Mouse (Mus musculus) MEL (cell line): ENCODE measurements at regions not wholly inside any gene's neighbourhood (a gene's known extent, or its start where the extent isn't known, plus 50 kb on each side); places are given as distances from the start of the nearest gene placed in this dataset.
A peak's percentile ranks its signal among the peaks of the same experiment; 100 is the strongest.

ENCODE experiments used
- DNase-seq: peaks from one replicate; pipeline ENCODE4 v3.0.0; 2011; ENCODE audit warnings: low read depth, low spot score
- H3K27ac ChIP-seq: 2 replicates; pipeline ENCODE4 v1.5.1; 2012; ENCODE audit warnings: low read depth, mild to moderate bottlenecking, control low read depth, low read length, moderate library complexity; ENCODE audit not compliant: control insufficient read depth
- H3K27me3 ChIP-seq, 2 experiments: fragments of 150-350 bp in 1 of 2; sonication (generic) in 1 of 2; 2 replicates each; pipeline ENCODE4 v1.6.1; 2012; ENCODE audit warnings: low read length in 2 of 2, mild to moderate bottlenecking in 2 of 2, improper control_type of control experiment in 1 of 2, moderate library complexity in 1 of 2; ENCODE audit not compliant: insufficient read depth in 2 of 2, control insufficient read depth in 1 of 2
- H3K36me3 ChIP-seq, 2 experiments: 2 replicates each; pipeline ENCODE4 v1.6.1; 2012 to 2014; ENCODE audit warnings: low read length in 2 of 2, improper control_type of control experiment in 1 of 2, inconsistent platforms in 1 of 2, mild to moderate bottlenecking in 1 of 2; ENCODE audit not compliant: insufficient read depth in 2 of 2, control insufficient read depth in 1 of 2
- H3K4me1 ChIP-seq, 2 experiments: fragments of 150-350 bp in 1 of 2; sonication (generic) in 1 of 2; 2 replicates each; pipeline ENCODE4 v1.6.1; 2012; ENCODE audit warnings: low read length in 2 of 2, improper control_type of control experiment in 1 of 2, mild to moderate bottlenecking in 1 of 2; ENCODE audit not compliant: insufficient read depth in 2 of 2, control insufficient read depth in 1 of 2
- H3K4me3 ChIP-seq, 2 experiments: fragments of 150-350 bp in 1 of 2; sonication (generic) in 1 of 2; 2 replicates each; pipeline ENCODE4 v1.5.1; 2012; ENCODE audit warnings: low read depth in 2 of 2, low read length in 2 of 2, mild to moderate bottlenecking in 2 of 2, moderate library complexity in 2 of 2, control low read depth in 1 of 2, improper control_type of control experiment in 1 of 2; ENCODE audit not compliant: control insufficient read depth in 1 of 2, insufficient read depth in 1 of 2
- H3K79me2 ChIP-seq: 2 replicates; pipeline ENCODE4 v1.6.1; 2012; ENCODE audit warnings: mild to moderate bottlenecking, low read length, moderate library complexity; ENCODE audit not compliant: control insufficient read depth, poor library complexity, insufficient read depth
- H3K9ac ChIP-seq: 2 replicates; pipeline ENCODE4 v1.6.1; 2012; ENCODE audit warnings: low read depth, mild to moderate bottlenecking, control low read depth, low read length, moderate library complexity; ENCODE audit not compliant: control insufficient read depth, poor library complexity, severe bottlenecking
- H3K9me3 ChIP-seq: fragments of 150-350 bp; sonication (generic); replicated peaks from 2 replicates; pipeline ENCODE4 v1.6.1; 2012; ENCODE audit warnings: mild to moderate bottlenecking, low read length, improper control_type of control experiment, moderate library complexity; ENCODE audit not compliant: insufficient read depth
- CTCF ChIP-seq, 3 experiments: IDR thresholded peaks in 2 of 3; conservative IDR thresholded peaks in 1 of 3; 2 replicates each; pipeline ENCODE4 v1.5.1; 2011 to 2012; ENCODE audit warnings: low read length in 3 of 3, low read depth in 2 of 3, mild to moderate bottlenecking in 2 of 3, improper control_type of control experiment in 1 of 3, inconsistent platforms in 1 of 3, mixed read lengths in 1 of 3, moderate library complexity in 1 of 3; ENCODE audit not compliant: control insufficient read depth in 1 of 3, insufficient read depth in 1 of 3, poor library complexity in 1 of 3, severe bottlenecking in 1 of 3
- ETS1 ChIP-seq: IDR thresholded peaks from 2 replicates; pipeline ENCODE4 v1.6.1; 2012; ENCODE audit warnings: low read depth, mild to moderate bottlenecking, inconsistent platforms, low read length, improper control_type of control experiment, moderate library complexity
- GABPA ChIP-seq: IDR thresholded peaks from 2 replicates; pipeline ENCODE4 v1.6.1; 2012; ENCODE audit warnings: low read depth, mild to moderate bottlenecking, inconsistent platforms, low read length, improper control_type of control experiment, moderate library complexity
- JUND ChIP-seq: IDR thresholded peaks from 2 replicates; pipeline ENCODE4 v1.6.1; 2011; ENCODE audit warnings: low read depth, mild to moderate bottlenecking, improper control_type of control experiment, low read length
- MAFK ChIP-seq: IDR thresholded peaks from 2 replicates; pipeline ENCODE4 v1.6.1; 2011; ENCODE audit warnings: low read depth, mild to moderate bottlenecking, low read length, improper control_type of control experiment, borderline replicate concordance
- MAZ ChIP-seq: IDR thresholded peaks from 2 replicates; pipeline ENCODE4 v1.6.1; 2012; ENCODE audit warnings: low read depth, mild to moderate bottlenecking, inconsistent platforms, low read length, improper control_type of control experiment
- MEF2A ChIP-seq: IDR thresholded peaks from 2 replicates; pipeline ENCODE4 v1.6.1; 2014; ENCODE audit warnings: low read depth, mild to moderate bottlenecking, inconsistent platforms, low read length, improper control_type of control experiment; ENCODE audit not compliant: poor library complexity, insufficient replicate concordance, severe bottlenecking; ENCODE audit errors: extremely low read depth
- NELFE ChIP-seq: IDR thresholded peaks from 2 replicates; pipeline ENCODE4 v1.6.1; 2011; ENCODE audit warnings: low read depth, low read length, improper control_type of control experiment
- NRF1 ChIP-seq: IDR thresholded peaks from 2 replicates; pipeline ENCODE4 v1.6.1; 2014; ENCODE audit warnings: low read depth, mild to moderate bottlenecking, inconsistent platforms, low read length, improper control_type of control experiment, moderate library complexity; ENCODE audit not compliant: poor library complexity, insufficient read depth, severe bottlenecking
- POLR2AphosphoS2 ChIP-seq: IDR thresholded peaks from 2 replicates; pipeline ENCODE4 v1.6.1; 2011; ENCODE audit warnings: low read length, improper control_type of control experiment
- POLR2AphosphoS5 ChIP-seq: IDR thresholded peaks from 2 replicates; pipeline ENCODE4 v1.6.1; 2012; ENCODE audit warnings: low read depth, borderline replicate concordance, mild to moderate bottlenecking, inconsistent platforms, low read length, moderate library complexity, mixed read lengths
- RCOR1 ChIP-seq: IDR thresholded peaks from 2 replicates; pipeline ENCODE4 v1.6.1; 2012; ENCODE audit warnings: low read depth, mild to moderate bottlenecking, inconsistent platforms, low read length, improper control_type of control experiment
- TAL1 ChIP-seq: IDR thresholded peaks from 2 replicates; pipeline ENCODE4 v1.6.1; 2012; ENCODE audit warnings: mild to moderate bottlenecking, inconsistent platforms, low read length, moderate library complexity, mixed read lengths
- TBP ChIP-seq: IDR thresholded peaks from 2 replicates; pipeline ENCODE4 v1.8.0; 2011; ENCODE audit warnings: low read depth, low read length, improper control_type of control experiment
- TCF12 ChIP-seq: IDR thresholded peaks from 2 replicates; pipeline ENCODE4 v1.6.1; 2014; ENCODE audit warnings: low read depth, mild to moderate bottlenecking, inconsistent platforms, low read length, improper control_type of control experiment, moderate library complexity
- USF2 ChIP-seq, 2 experiments: IDR thresholded peaks; 2 replicates each; pipeline ENCODE4 v1.6.1; 2011 to 2012; ENCODE audit warnings: improper control_type of control experiment in 2 of 2, low read length in 2 of 2, borderline replicate concordance in 1 of 2, inconsistent platforms in 1 of 2, low read depth in 1 of 2, mild to moderate bottlenecking in 1 of 2; ENCODE audit not compliant: insufficient read depth in 1 of 2
- ZMIZ1 ChIP-seq: IDR thresholded peaks from 2 replicates; pipeline ENCODE4 v1.6.1; 2012; ENCODE audit warnings: low read depth, mild to moderate bottlenecking, inconsistent platforms, low read length, improper control_type of control experiment, moderate library complexity
- ZNF384 ChIP-seq: IDR thresholded peaks from 2 replicates; pipeline ENCODE4 v1.6.1; 2012; ENCODE audit warnings: low read depth, mild to moderate bottlenecking, inconsistent platforms, low read length, improper control_type of control experiment

DNA sequence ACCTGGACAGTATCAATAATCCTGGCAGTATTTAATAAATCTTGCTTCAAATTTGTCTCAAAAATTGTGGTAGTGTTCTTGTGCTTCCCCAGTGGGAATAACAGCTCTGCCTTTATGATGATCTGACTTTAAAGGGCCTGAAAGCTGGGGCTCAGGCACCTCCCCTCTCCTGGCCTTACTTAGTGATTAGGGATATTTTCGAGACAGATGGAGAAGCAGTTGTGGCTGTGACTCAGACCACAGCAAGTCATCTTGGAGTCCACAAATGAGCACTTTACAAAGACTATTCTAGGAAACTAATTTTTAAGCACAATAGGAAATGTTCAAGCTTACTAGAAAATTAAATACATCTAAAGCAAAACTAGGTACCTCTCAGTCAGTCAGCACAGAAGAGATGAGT, 267.6 kb upstream of the Atp10a start:
- no peaks in the 10 kb centered on the region for H3K4me1 ChIP-seq
- no peaks in the 10 kb centered on the region for H3K27me3 ChIP-seq
- TF ChIP-seq POLR2AphosphoS5 = no peak
- TF ChIP-seq GABPA = no peak
- TF ChIP-seq TBP = no peak
- no peak for TF ChIP-seq NRF1
- TF ChIP-seq ZMIZ1 = no peak
- TF ChIP-seq CTCF (IDR thresholded peaks at IDR 0.05 in 2 of 3, conservative IDR thresholded peaks at IDR 0.05 in 1 of 3; ENCODE audit: control insufficient read depth in 1 of 3, insufficient read depth in 1 of 3, low read depth in 2 of 3, low read length in 3 of 3, poor library complexity in 1 of 3, severe bottlenecking in 1 of 3) = no peak
- H3K9ac ChIP-seq = no peak overlapping the region
- H3K9me3 ChIP-seq = no peaks in the 10 kb centered on the region
- no peak overlapping the region for H3K27ac ChIP-seq
- no peak overlapping the region for H3K4me3 ChIP-seq
- DNase-seq = no peak
- H3K36me3 ChIP-seq = no peaks in the 10 kb centered on the region
- H3K79me2 ChIP-seq = no peaks in the 10 kb centered on the region

DNA sequence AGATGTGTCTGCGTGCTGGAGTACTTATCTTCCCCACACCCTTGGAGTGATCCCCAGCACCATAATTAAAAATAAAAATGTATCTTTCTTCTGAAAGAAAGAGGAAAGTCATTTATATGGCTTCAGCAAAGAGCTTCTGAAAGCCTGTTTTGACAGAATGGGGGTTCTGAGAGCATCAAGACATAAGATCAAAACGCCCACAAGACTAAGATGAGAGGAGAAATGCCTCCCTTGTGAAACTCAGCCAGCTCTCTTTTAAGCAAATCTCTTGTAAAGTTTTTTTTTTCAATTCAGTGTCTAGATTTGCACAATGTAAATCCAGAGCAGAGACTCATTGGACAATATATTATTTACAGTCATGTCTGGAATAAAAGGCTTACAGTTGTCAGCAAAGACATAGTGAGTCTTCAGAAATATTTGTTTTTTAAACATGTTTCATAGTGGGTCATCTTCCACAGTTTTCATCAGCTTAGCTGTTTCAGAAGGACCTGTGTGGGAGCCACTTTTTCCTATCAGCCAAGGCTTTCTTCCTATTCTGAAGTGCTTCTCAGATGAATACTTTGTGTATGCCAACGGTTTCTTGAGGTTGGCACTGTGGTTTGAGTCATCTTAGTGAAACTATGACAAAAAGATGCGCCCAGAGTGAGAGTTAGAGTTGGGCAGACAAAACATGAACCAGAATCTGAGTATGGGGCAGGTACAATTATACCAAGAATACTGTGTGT, 263.4 kb upstream of the Atp10a start:
- H3K27me3 ChIP-seq = no peaks in the 10 kb centered on the region

GRCm38 (mm10) chr7:58397992-58398391, 258.0 kb upstream of the Atp10a start:
- Histone ChIP-seq H3K4me3 (peak overlapping the region; percentile 35 to 64), H3K9ac (peak overlapping the region; percentile 11; the same call in 1 of the 2 replicates), H3K9me3 (no peaks in the 10 kb centered on the region), H3K27ac (no peak overlapping the region), H3K4me1 (no peaks in the 10 kb centered on the region), H3K79me2 (no peaks in the 10 kb centered on the region)
- peak; percentile 2 for DNase-seq
- no peak for TF ChIP-seq JUND
- no peak for TF ChIP-seq POLR2AphosphoS2
- no peak for TF ChIP-seq MEF2A
- TF ChIP-seq, all 39 proteins: peak for 0
- Histone ChIP-seq H3K36me3 (peaks cover 0 to 3% of the 10 kb centered on the region in 2 experiments; a peak in 1 of 4 replicates), H3K27me3 (no peaks in the 10 kb centered on the region)

More for the DNA sequence above, 263.4 kb upstream of the Atp10a start:
- Histone ChIP-seq H3K4me1 (no peaks in the 10 kb centered on the region), H3K27ac (no peak overlapping the region), H3K9ac (no peak overlapping the region), H3K4me3 (no peak overlapping the region)
- no peak for TF ChIP-seq POLR2AphosphoS2
- no peak for TF ChIP-seq NELFE
- no peak for TF ChIP-seq ZNF384
- no peak for TF ChIP-seq MAZ
- TF ChIP-seq USF2 (IDR thresholded peaks at IDR 0.05; ENCODE audit: borderline replicate concordance in 1 of 2, insufficient read depth in 1 of 2, low read depth in 1 of 2, low read length in 2 of 2) = no peak
- no peak for TF ChIP-seq TCF12
- TF ChIP-seq ETS1 = no peak
- TF ChIP-seq RCOR1 = no peak
- no peak for TF ChIP-seq TAL1
- TF ChIP-seq GABPA = no peak
- TF ChIP-seq MAFK = no peak
- TF ChIP-seq, all 39 proteins: peak for 0
- H3K36me3 ChIP-seq = no peaks in the 10 kb centered on the region
- H3K9me3 ChIP-seq = no peaks in the 10 kb centered on the region
- no peaks in the 10 kb centered on the region for H3K79me2 ChIP-seq
- no peak for DNase-seq
